Mouse (Mus musculus): ENCODE results near the gene Gclc.
"Not testable (repeated sequence)": the region's sequence is repeated elsewhere in the genome, so short reads cannot be mapped to it uniquely, and the experiment has no call there.

Gclc gene

GRCm38 (mm10) chr9:77746315-77746714, 8.0 kb upstream of the Gclc start:
- no peak for DNase-seq (ENCODE audit: low spot score)

DNA sequence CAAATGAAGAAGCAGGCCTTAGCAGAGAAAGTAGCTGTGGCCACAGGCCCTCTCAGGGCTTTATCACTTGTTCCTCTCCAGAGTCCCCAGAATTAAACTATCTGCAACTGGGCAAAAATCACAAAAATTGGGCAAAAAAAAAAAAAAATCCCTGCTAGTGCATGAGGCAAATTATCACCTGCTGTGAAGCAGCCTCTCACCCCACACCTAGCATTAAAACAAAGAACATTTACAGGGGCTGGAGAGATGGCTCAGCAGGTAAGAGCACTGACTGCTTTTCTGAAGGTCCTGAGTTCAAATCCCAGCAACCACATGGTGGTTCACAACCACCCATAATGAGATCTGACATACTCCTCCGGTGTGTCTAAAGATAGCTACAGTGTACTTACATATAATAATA, 6.0 kb upstream of the Gclc start:
- not testable (repeated sequence) for DNase-seq (ENCODE audit: low spot score)

- DNase-seq (ENCODE audit: low spot score) = peak; percentile 77
These were observed 3.9 kb upstream of the Gclc start for GRCm38 (mm10) chr9:77750133-77751060.

DNA sequence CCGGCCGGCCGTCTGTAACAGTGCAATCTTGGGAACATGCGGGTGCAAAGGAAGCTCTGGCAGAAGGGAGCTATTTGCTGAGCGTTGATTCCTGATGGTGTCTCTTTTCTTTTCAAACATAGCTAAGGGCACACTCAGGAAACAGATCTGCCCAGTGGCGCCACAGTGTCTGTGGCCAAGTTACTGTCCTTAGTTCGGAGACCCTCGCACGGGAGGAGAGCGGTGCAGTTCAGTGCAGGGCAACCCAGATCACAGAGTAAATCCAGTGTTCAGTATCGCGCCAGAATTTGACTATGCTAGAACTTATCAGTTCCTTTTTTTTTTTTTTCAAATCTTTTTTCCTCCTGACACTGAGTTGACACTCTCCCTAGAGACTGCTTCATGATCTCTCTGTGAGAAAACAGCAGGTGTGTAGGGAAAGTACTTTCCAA, 3.2 kb upstream of the Gclc start:
- DNase-seq (ENCODE audit: low spot score) = no peak

GRCm38 (mm10) chr9:77754728-77755402, 530 bp downstream of the Gclc start:
- DNase-seq (ENCODE audit: low spot score) = no peak

- DNase-seq (ENCODE audit: low spot score) = no peak
These were observed 1.1 kb downstream of the Gclc start for GRCm38 (mm10) chr9:77755403-77755784.

DNA sequence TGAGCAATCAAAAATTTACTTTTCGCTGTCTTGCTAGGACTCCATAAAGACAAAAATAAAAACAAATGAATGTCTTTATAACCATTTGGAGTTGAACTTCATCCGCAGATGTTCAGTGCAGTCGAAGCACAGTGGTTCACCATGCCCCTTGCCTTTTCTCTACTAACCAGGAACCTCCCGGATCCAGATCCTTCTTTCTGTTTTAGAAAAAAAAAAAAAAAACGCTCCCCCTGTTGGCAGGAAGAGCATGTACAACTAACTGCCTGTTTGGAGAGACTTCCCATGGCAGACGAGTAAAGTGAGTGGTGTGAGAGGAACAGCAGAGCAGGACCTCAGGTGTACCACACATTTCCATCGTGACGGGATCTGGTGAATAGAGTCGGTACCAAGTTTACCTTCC, 1.7 kb downstream of the Gclc start:
- DNase-seq (ENCODE audit: low spot score) = no peak

DNA sequence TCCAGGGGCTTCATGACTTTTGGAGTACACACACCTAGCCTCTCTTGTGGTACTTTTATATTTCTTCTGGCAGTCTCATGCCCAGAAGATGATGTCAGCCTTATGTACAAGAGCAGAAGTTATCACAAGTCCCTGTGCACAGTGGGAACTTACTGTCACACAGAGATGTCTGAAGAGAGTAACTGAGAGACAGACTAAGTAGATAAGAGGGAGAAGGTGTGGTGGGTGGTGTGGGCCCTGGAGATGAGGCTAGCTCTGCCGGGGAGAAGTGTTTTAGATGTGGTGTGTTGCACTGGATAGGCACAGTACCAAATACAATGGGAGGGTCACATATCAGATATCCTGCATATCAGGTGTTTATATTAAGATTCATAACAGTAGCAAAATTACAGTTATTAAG, 3.0 kb downstream of the Gclc start:
- DNase-seq (ENCODE audit: low spot score) = no peak

GRCm38 (mm10) chr9:77758481-77758880, 4.1 kb downstream of the Gclc start:
- no peak for DNase-seq (ENCODE audit: low spot score)

DNA sequence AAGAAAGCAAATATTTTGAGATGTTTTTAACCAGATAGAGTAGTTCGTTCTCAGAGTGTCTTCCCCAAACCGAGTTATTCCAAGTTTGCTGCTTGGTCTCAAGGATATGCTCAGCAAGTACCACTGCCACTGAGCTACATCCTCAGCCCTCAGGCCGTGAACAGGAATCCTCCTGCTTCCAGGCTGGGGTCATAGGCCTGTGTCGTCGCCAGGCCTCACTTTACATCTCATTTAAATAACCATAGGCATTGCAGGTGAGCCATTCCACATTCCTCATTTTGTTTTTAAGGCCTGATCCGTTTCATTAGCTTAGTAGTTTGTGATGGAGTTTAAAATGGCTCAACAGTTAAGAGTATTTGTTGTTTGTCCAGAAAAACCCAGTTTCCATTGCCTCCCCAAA, 4.8 kb downstream of the Gclc start:
- no peak for DNase-seq (ENCODE audit: low spot score)

DNA sequence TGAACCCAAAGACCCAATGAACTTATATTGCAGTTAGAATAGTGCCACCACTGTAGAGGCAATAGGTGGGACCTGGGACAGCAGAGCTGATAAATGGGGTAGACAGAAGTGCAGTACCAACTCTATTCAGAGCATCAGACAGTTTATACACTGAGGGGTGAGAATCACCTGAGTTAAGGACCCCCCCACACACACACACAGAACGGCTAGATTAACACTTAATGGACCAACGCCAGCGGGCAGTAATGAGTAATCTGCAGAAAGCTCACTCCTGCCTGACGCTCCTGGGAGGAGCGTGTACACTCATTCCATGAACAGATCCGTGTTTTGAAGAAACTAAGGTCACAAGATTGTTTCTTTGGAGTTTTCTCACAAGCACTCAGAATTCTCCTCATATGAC, 5.4 kb downstream of the Gclc start:
- DNase-seq (ENCODE audit: low spot score) = no peak

DNA sequence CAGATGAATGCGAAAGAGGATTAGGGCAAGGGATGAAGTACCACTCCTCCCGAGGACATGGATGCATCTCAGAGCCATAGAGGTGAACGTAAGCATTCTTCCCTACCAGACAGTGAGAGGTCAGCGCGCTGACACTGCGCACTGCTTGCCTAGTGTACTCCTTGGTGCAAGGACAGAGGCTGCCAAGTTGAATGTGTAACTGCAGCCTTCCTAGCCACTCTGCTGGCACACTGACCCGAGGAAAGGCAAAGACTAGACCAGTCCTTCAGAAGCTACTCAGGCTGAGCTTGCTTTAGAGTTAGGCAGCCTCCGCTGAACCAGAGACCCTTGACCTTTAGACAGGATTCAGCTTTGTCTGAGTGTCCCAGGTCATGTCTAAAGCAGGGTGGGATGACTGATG, 11.9 kb downstream of the Gclc start:
- DNase-seq (ENCODE audit: low spot score) = no peak

- no peak for DNase-seq (ENCODE audit: low spot score)
These were observed 12.4 kb downstream of the Gclc start for GRCm38 (mm10) chr9:77766767-77767166.

DNA sequence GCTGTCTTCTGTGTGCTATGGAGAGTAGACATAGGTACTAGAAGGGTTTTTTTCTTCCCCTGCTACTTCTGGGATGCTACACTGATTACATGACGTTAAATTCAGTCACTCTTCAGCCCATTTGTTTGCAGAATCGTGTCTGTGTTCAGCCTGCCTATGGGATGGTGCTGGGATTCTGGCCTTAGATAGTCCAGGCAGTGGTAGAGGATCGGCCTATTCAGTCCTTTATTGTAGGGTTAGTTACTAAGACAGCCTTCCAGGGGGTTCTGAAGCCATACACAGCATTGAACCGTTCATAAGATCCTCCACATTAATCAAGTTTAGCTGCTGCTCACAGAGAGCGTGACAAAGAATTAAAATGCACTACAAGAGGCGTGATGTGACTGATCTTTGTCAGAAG, 16.6 kb downstream of the Gclc start:
- no peak for DNase-seq (ENCODE audit: low spot score)

DNA sequence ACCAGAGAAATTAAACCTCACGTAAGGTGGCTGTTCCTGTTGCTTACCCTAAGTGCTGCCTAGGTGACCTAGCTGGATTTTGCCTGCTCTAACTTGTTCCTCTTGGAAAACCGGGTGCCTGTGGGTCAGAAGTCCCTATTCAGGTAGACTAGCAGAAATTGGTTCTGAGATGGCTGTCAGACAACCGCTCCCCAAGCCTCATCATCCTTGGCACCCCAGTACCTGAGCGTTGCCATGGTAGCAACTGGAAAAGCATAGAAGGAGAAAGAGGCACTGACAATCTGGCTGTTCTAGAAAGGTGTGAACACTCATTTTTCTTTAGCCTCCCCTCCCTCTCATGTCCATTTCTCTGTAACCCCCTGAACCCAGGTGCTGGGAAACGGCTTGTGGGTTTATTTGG, 17.0 kb downstream of the Gclc start:
- DNase-seq (ENCODE audit: low spot score) = no peak

DNA sequence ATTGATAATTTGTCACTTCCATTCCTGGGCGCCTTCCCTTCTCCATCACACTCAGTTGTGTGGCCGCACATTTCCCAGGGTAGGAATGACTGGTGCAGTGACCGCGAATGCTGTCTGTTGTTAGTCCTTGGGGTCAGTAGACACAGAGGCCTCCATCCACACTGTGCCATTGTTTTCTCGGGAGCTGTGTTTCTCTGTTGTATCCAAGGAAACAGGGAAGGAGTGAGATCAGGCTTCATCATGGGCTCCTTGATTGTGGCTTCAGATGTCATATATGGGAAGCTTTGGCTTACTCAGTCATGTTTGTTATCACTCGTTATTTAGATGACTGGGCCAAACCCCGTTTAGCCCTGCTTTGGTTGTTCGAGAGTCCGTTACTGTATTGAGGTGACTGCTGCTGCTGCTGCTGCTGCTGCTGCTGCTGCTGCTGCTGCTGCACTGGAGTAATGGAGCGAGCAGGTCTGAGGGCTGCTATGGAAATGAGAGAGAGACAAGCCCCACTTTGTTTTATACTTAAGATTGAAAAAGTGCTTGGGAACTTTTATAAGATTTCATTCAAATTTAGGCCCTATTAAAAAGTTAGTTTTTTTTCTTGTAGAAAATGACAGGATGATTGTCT, 17.5 kb downstream of the Gclc start:
- no peak for DNase-seq (ENCODE audit: low spot score)

- DNase-seq (ENCODE audit: low spot score) = no peak
These were observed 22.6 kb downstream of the Gclc start for GRCm38 (mm10) chr9:77776720-77777515.

GRCm38 (mm10) chr9:77777622-77778021, 23.3 kb downstream of the Gclc start:
- DNase-seq (ENCODE audit: low spot score) = no peak

- DNase-seq (ENCODE audit: low spot score) = no peak
These were observed 25.4 kb downstream of the Gclc start for GRCm38 (mm10) chr9:77779711-77780110.

GRCm38 (mm10) chr9:77781453-77782163, 27.3 kb downstream of the Gclc start:
- no peak for DNase-seq (ENCODE audit: low spot score)

DNA sequence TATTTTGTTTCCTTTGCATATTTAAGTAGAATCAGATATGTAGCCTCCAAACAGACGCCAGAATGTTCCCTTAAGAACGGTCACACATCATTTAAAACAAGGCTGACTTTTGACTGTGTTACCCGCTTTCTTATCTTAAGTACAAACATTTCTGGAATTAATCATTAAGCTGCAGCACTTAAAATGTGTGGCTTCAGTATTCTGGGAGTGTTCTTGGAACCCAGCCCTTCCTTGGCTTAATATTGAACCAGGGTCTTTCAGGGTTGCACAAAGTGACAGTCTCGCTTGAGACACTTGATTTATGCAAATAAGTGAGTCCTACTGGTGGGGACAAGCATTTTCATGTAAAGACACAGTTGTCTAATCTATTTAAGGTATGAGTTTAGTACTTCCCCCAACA, 27.9 kb downstream of the Gclc start:
- no peak for DNase-seq (ENCODE audit: low spot score)

DNA sequence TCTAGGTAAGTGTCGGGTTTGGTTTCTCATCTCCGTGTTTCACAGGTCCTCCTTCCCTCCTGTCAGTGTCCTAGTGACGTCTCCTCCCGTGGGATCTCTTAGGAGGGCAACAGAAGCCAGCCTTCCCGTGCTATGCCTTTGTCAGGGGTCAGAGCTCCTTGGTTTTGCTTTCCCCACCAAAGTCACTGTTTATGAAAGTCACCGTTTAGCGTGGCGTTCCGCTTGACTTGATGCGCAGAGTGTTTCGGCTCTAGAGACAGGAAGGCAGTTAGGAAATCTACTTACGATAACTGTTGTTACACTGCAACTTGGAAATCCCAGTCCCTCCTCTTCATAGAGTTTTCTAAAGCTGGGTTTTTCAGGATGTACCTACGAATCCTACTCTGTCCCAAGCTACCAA, 28.7 kb downstream of the Gclc start:
- no peak for DNase-seq (ENCODE audit: low spot score)
